19 mouse cellular contexts compared by ENCODE assay signal in genomic region chr9:35223466-35223865, GRCm38 (mm10). TPM values are rescaled to one million over a fixed set of nuclear protein-coding genes. Genes with fewer than 3 reads are reported as not detected.
A peak's percentile ranks its signal among the peaks of the same experiment; 100 is the strongest.
DNase-seq lines count a peak whose midpoint lies in the region; TF ChIP-seq lines count a peak whose summit lies in the region.
"Had no signal": no experiment of that assay in that cellular context is flagged by ENCODE, and none has a peak within 500 bp of the region (broad histone marks: within the 10 kb centered on the region; RNA-seq: fewer than 3 reads in every experiment).

No protein-coding gene starts in this region.

- peak overlapping the region; percentile 20; the same call in 1 of the 2 replicates for H3K27ac ChIP-seq in embryonic fibroblast, embryonic 13.5 days (ENCODE audit: insufficient read depth, low read length)
- H3K27ac ChIP-seq: embryonic facial prominence, embryonic 13.5 days; embryonic facial prominence, embryonic 15.5 days; forebrain, embryonic 13.5 days; forebrain, embryonic 15.5 days had no signal

- TF ChIP-seq CTCF in embryonic fibroblast, embryonic 13.5 days (IDR thresholded peaks at IDR 0.05; ENCODE audit: borderline replicate concordance, insufficient read depth, low read length), result no peak

- H3K4me3 ChIP-seq in embryonic fibroblast, embryonic 13.5 days (ENCODE audit: insufficient read depth, low read length), result no peak overlapping the region
- H3K4me3 ChIP-seq: embryonic facial prominence, embryonic 13.5 days; embryonic facial prominence, embryonic 15.5 days; forebrain, embryonic 13.5 days; forebrain, embryonic 15.5 days had no signal

- H3K4me1 ChIP-seq in embryonic fibroblast, embryonic 13.5 days (ENCODE audit: control insufficient read depth, insufficient read depth, low read length), result peaks cover 3% of the 10 kb centered on the region; the same call in 1 of the 2 replicates
- H3K4me1 ChIP-seq: embryonic facial prominence, embryonic 13.5 days; embryonic facial prominence, embryonic 15.5 days; forebrain, embryonic 13.5 days; forebrain, embryonic 15.5 days had no signal

- TF ChIP-seq POLR2A in embryonic fibroblast, embryonic 13.5 days (IDR thresholded peaks at IDR 0.05; ENCODE audit: low read depth, low read length), result no peak

- DNase-seq in ES-CJ7 (ENCODE audit: low read depth, low spot score), result peak; percentile 52
- peak; percentile 95 for DNase-seq in R1 (ENCODE audit: low read depth, low spot score)
- DNase-seq in left cerebral cortex, adult 18-20 months (ENCODE audit: low spot score in 2 of 2), result no peak
- DNase-seq in adrenal gland, postnatal 36 days, result no peak
- DNase-seq: adrenal gland, adult 8-10 months; adrenal gland, postnatal 14 days; cerebellum, adult 11 months; cerebellum, adult 18-20 months; cerebellum, adult 8-10 months; cerebellum, adult 9-11 months; cerebellum, postnatal 14 days; cerebellum, postnatal 36 days; embryo, embryonic 11 days; forebrain, postnatal 0 days had no signal

RNA-seq across cellular contexts. Expression of gene Foxred1, which starts 12.6 kb away (rescaled TPM):
- 24.1 and 28.5 TPM in 2 replicates for polyA plus RNA-seq in embryonic fibroblast, embryonic 13.5 days (2011; ENCODE audit: insufficient read length, low read depth, missing spikeins)
- 10 to 100 TPM; 29.7 to 36.0 TPM for total RNA-seq in left cerebral cortex, adult 18-20 months (2021)
- 10 to 100 TPM; 50.7 to 54.4 TPM for total RNA-seq in adrenal gland, postnatal 36 days (2021)

RNA-seq across cellular contexts. Expression of gene Tirap, which starts 23.4 kb away (rescaled TPM):
- 17.2 and 18.7 TPM in 2 replicates for polyA plus RNA-seq in embryonic fibroblast, embryonic 13.5 days (2011; ENCODE audit: insufficient read length, low read depth, missing spikeins)
- 1 to 10 TPM; 2.4 to 2.7 TPM for total RNA-seq in left cerebral cortex, adult 18-20 months (2021)
- total RNA-seq in adrenal gland, postnatal 36 days (2021), result 1 to 10 TPM; 5.6 to 6.5 TPM

RNA-seq across cellular contexts. Expression of gene Srpr, which starts 23.5 kb away (rescaled TPM):
- 145 and 164 TPM in 2 replicates for polyA plus RNA-seq in embryonic fibroblast, embryonic 13.5 days (2011; ENCODE audit: insufficient read length, low read depth, missing spikeins)
- 10 to 100 TPM; 65.5 to 68.8 TPM for total RNA-seq in left cerebral cortex, adult 18-20 months (2021)
- total RNA-seq in adrenal gland, postnatal 36 days (2021), result 100 to 1,000 TPM; 166 to 172 TPM

RNA-seq across cellular contexts. Expression of gene Fam118b, which starts 44.1 kb away (rescaled TPM):
- polyA plus RNA-seq in embryonic fibroblast, embryonic 13.5 days (2011; ENCODE audit: insufficient read length, low read depth, missing spikeins), result 30.3 and 31.4 TPM in 2 replicates
- total RNA-seq in left cerebral cortex, adult 18-20 months (2021), result 10 to 100 TPM; 20.3 to 25.2 TPM
- 10 to 100 TPM; 11.4 to 14.0 TPM for total RNA-seq in adrenal gland, postnatal 36 days (2021)

RNA-seq across cellular contexts. Expression of gene Rpusd4, which starts 44.2 kb away (rescaled TPM):
- polyA plus RNA-seq in embryonic fibroblast, embryonic 13.5 days (2011; ENCODE audit: insufficient read length, low read depth, missing spikeins), result 9.7 and 11.0 TPM in 2 replicates
- 10 to 100 TPM in 1 of 2 experiments, 1 to 10 TPM in 1; 9.8 to 10.8 TPM for total RNA-seq in left cerebral cortex, adult 18-20 months (2021)
- 10 to 100 TPM; 17.7 to 19.0 TPM for total RNA-seq in adrenal gland, postnatal 36 days (2021)

Comparison
In these comparisons a context has a peak if more than half of its experiments do, and no peak if none do; other contexts are left out.
1. DNase-seq: peak in ES-CJ7 (single experiment) and R1 (single experiment); none in left cerebral cortex, adult 18-20 months (0 of 2) and adrenal gland, postnatal 36 days (0 of 2).